Mouse (Mus musculus) liver, adult 2 months (tissue): ENCODE results near the gene Dennd4a.

Experiments
- CTCF ChIP-seq: fragments of 200-500 bp; IDR thresholded peaks from 2 replicates; pipeline ENCODE4 v1.5.1; 2011; ENCODE audit warnings: low read depth, low read length, control low read depth
- POLR2A ChIP-seq: fragments of 200-500 bp; IDR thresholded peaks from 2 replicates; pipeline ENCODE4 v1.6.1; 2011; ENCODE audit warnings: low read length, control low read depth; ENCODE audit not compliant: insufficient read depth; ENCODE audit errors: extremely low read depth

DNA sequence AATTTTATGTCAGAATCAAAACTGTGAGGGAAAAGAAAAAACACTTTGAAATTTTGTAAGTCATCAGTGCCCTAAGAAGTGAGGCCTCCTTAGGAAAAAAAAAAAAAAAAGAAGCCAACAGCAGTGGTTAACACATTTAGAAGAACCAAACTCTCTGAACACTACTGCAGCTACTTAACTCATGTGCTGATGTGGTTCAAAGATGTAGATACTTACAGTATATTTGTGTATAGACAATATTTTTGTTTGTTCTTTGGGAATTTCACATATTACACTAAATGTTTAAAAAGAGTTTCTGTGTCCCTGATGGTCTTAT is 17.9 kb upstream of the Dennd4a start:
- TF ChIP-seq CTCF, result no peak
- TF ChIP-seq POLR2A, result no peak
